Mouse (Mus musculus) lung, embryonic 14.5 days (tissue): Measurements from ENCODE around the gene Col4a1. TPM values are rescaled to one million over a fixed set of nuclear protein-coding genes. Genes with fewer than 3 reads are reported as not detected.

Experiments
- ATAC-seq: fragments of 200-750 bp; cut with Nextera tagmentation; 2 replicates; pipeline ENCODE4 v1.8.0; 2017; ENCODE audit warnings: mild to moderate bottlenecking, moderate TSS enrichment, moderate library complexity; ENCODE audit not compliant: insufficient read depth
- DNase-seq: peaks from one replicate; pipeline ENCODE4 v3.0.0-alpha.2; 2015
- H3K27ac ChIP-seq: fragments of 300-500 bp; sonication (generic); 2 replicates; pipeline ENCODE4 v1.5.1; 2014; ENCODE audit warnings: low read depth, mild to moderate bottlenecking, moderate library complexity
- H3K27me3 ChIP-seq: fragments of 300-500 bp; sonication (generic); 2 replicates; pipeline ENCODE4 v1.6.1; 2014; ENCODE audit warnings: low read length, control low read depth; ENCODE audit not compliant: insufficient read depth
- H3K36me3 ChIP-seq: fragments of 300-500 bp; sonication (generic); 2 replicates; pipeline ENCODE4 v1.6.1; 2014; ENCODE audit warnings: control low read depth; ENCODE audit not compliant: insufficient read depth
- H3K4me1 ChIP-seq: fragments of 300-500 bp; sonication (generic); 2 replicates; pipeline ENCODE4 v1.6.1; 2014; ENCODE audit warnings: antibody characterized with exemption, control low read depth; ENCODE audit not compliant: insufficient read depth
- H3K4me2 ChIP-seq: fragments of 300-500 bp; sonication (generic); 2 replicates; pipeline ENCODE4 v1.6.1; 2014; ENCODE audit warnings: mild to moderate bottlenecking
- H3K4me3 ChIP-seq: fragments of 300-500 bp; sonication (generic); 2 replicates; pipeline ENCODE4 v1.5.1; 2014; ENCODE audit warnings: low read depth, low read length
- H3K9ac ChIP-seq: fragments of 300-500 bp; sonication (generic); 2 replicates; pipeline ENCODE4 v1.6.1; 2014
- H3K9me3 ChIP-seq: fragments of 300-500 bp; sonication (generic); 2 replicates; pipeline ENCODE4 v1.6.1; 2016; ENCODE audit warnings: low read depth, low read length, control low read depth
- CTCF ChIP-seq: IDR thresholded peaks from 2 replicates; pipeline ENCODE4 v1.5.1; 2016; ENCODE audit warnings: antibody characterized with exemption, low read depth
- WGBS: fragments of 180-500 bp; shearing (Covaris S2); extraction: QIAGEN DNeasy Blood & Tissue Kit; methylation state at CpG from one replicate; pipeline ENCODE4 v1.1.7; 2014; 5-methylcytosine and 5-hydroxymethylcytosine counted together
- polyA plus RNA-seq: library from polyadenylated mRNA; unstranded; fragments of >200 nt; fragmentation: Nextera tagmentation; extraction: Ambion mirVana; gene quantifications from 2 replicates; pipeline ENCODE4 v1.2.1, GENCODE M21; 2014

Gene Col4a1
- polyA plus RNA-seq, 1 experiment from 2014 or later: 389 TPM

GRCm38 (mm10) chr8:11354800-11355451 is 42.3 kb upstream of the Col4a1 start:
- no peaks in the 10 kb centered on the region for H3K27me3 ChIP-seq
- H3K9me3 ChIP-seq: no peaks in the 10 kb centered on the region
- peak; percentile 42 for TF ChIP-seq CTCF
- 76% methylated on average over 8 of the region's 8 CpGs for WGBS
- no peak overlapping the region for H3K27ac ChIP-seq
- no peak overlapping the region for H3K9ac ChIP-seq
- H3K36me3 ChIP-seq: peaks cover 14% of the 10 kb centered on the region; the same call in 1 of the 2 replicates
- ATAC-seq (no peak), DNase-seq (no peak)
- H3K4me2 ChIP-seq: no peak overlapping the region
- H3K4me3 ChIP-seq: no peak overlapping the region
- H3K4me1 ChIP-seq: peaks cover 12% of the 10 kb centered on the region

DNA sequence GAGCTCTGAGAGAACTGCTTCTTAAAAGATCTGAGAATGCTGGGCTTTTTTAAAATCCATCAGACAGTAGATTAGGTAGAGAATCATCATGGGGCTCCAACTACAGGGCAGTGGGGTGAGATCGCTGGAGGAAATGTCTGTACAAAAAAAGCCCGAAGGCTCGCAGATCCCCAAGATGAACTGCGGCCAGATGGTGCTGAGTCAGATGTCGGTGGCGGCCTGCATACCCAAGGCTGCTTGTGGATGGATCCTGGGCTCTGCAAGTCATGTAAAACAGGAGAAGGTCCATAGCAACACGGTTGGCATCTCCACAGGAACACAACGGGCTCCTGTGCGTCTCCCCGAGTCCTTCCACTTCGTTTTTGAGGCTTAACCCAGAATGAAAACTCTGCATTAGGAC is 39.9 kb upstream of the Col4a1 start:
- no peaks in the 10 kb centered on the region for H3K9me3 ChIP-seq
- no peak overlapping the region for H3K27ac ChIP-seq
- DNase-seq: no peak
- H3K4me2 ChIP-seq: no peak overlapping the region
- peaks cover 9% of the 10 kb centered on the region; the same call in 1 of the 2 replicates for H3K4me1 ChIP-seq
- no peak overlapping the region for H3K4me3 ChIP-seq
- peaks cover 14% of the 10 kb centered on the region; the same call in 1 of the 2 replicates for H3K36me3 ChIP-seq
- no peak for ATAC-seq
- no peaks in the 10 kb centered on the region for H3K27me3 ChIP-seq
- WGBS: 68% methylated on average over 11 of the region's 11 CpGs
- no peak for TF ChIP-seq CTCF
- H3K9ac ChIP-seq: no peak overlapping the region

DNA sequence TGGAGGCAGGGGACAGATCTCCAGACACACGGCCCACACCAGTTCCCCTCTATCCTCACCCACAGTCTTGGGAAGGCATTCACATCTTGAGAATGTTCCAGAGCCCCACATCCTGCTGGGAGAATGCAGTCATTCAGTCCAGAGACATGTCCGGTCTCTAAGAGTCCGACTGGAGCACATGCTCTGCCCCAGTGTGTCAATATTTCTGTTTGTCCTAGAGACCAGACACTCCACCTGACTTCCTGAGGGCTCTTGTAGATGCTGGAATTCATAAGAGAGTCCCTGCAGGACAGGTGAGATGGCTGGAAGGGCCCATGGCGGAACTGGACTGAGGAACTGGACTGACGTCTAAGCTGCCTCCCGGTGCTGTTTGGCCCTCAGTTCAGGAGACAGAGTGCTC is 38.7 kb upstream of the Col4a1 start:
- H3K4me3 ChIP-seq: no peak overlapping the region
- H3K27ac ChIP-seq: 0 out of 2 replicates have a peak overlapping the region, but pooled peaks have one; percentile 39
- H3K9ac ChIP-seq: no peak overlapping the region
- no peak for TF ChIP-seq CTCF
- H3K9me3 ChIP-seq: no peaks in the 10 kb centered on the region
- H3K36me3 ChIP-seq: peaks cover 10% of the 10 kb centered on the region; the same call in 1 of the 2 replicates
- DNase-seq (no peak), ATAC-seq (peak; percentile 12; the same call in 1 of the 2 replicates)
- H3K4me2 ChIP-seq: no peak overlapping the region
- no peaks in the 10 kb centered on the region for H3K27me3 ChIP-seq
- WGBS: 63% methylated on average over 6 of the region's 6 CpGs
- H3K4me1 ChIP-seq: peaks cover 9% of the 10 kb centered on the region; the same call in 1 of the 2 replicates

- Histone ChIP-seq H3K36me3 (no peaks in the 10 kb centered on the region), H3K9ac (no peak overlapping the region), H3K4me2 (no peak overlapping the region), H3K4me3 (no peak overlapping the region), H3K9me3 (no peaks in the 10 kb centered on the region), H3K27ac (no peak overlapping the region), H3K27me3 (no peaks in the 10 kb centered on the region), H3K4me1 (peaks cover 9% of the 10 kb centered on the region; the same call in 1 of the 2 replicates)
- WGBS: 60% methylated on average over 11 of the region's 11 CpGs
- no peak for TF ChIP-seq CTCF
- peak; percentile 15; the same call in 1 of the 2 replicates for ATAC-seq
- no peak for DNase-seq
These were observed 36.0 kb upstream of the Col4a1 start for GRCm38 (mm10) chr8:11348622-11349021.

DNA sequence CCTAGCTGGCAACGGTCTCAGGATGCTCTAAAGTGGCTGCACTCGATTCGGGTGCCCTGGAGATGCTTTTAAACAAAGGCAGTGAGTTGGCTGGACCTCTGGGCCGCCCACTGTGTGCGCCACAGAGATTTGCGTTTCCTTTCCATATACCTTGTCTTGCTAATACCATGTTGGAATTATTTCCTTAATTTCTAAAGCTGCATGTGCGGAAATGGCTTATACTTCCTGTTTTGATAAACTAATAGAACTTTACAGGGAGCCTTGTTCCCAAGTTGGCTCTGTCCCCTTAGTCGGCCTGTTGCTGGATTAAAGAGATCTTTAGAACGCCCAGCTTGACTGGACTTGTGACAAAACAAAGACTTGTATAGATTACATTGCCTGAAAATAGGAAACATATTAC is 35.1 kb upstream of the Col4a1 start:
- no peaks in the 10 kb centered on the region for H3K27me3 ChIP-seq
- WGBS: 73% methylated on average over 9 of the region's 9 CpGs
- H3K4me1 ChIP-seq: peaks cover 9% of the 10 kb centered on the region; the same call in 1 of the 2 replicates
- no peaks in the 10 kb centered on the region for H3K36me3 ChIP-seq
- DNase-seq (peak; percentile 46), ATAC-seq (no peak)
- H3K9me3 ChIP-seq: no peaks in the 10 kb centered on the region
- H3K4me2 ChIP-seq: no peak overlapping the region
- no peak for TF ChIP-seq CTCF
- H3K9ac ChIP-seq: no peak overlapping the region
- H3K4me3 ChIP-seq: no peak overlapping the region
- H3K27ac ChIP-seq: no peak overlapping the region; the same call in 1 of the 2 replicates

DNA sequence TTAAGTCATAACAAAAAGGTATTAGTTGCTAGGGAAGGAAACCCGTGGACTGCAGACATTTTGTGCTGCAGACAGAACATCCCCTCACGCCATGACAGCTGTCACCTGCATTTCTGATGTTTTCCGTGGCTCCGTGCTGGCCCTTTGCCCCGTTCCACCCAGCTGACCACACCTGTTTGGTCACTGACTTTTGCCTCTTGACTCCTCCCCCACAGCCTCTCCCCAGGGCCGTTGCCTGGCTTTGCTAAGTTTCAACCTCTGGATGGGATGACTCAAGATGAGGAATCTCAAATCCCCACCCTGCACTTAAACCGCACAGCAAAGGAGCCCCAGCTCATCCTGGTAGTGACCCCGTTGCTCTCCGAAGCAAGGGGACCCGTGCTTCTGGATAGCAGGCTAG is 33.6 kb upstream of the Col4a1 start:
- no peaks in the 10 kb centered on the region for H3K9me3 ChIP-seq
- TF ChIP-seq CTCF: no peak
- H3K4me1 ChIP-seq: peaks cover 4% of the 10 kb centered on the region; the same call in 1 of the 2 replicates
- H3K4me3 ChIP-seq: no peak overlapping the region
- H3K9ac ChIP-seq: no peak overlapping the region
- WGBS: 73% methylated on average over 10 of the region's 10 CpGs
- H3K27me3 ChIP-seq: no peaks in the 10 kb centered on the region
- ATAC-seq (no peak), DNase-seq (no peak)
- H3K27ac ChIP-seq: no peak overlapping the region
- H3K36me3 ChIP-seq: no peaks in the 10 kb centered on the region
- H3K4me2 ChIP-seq: no peak overlapping the region

DNA sequence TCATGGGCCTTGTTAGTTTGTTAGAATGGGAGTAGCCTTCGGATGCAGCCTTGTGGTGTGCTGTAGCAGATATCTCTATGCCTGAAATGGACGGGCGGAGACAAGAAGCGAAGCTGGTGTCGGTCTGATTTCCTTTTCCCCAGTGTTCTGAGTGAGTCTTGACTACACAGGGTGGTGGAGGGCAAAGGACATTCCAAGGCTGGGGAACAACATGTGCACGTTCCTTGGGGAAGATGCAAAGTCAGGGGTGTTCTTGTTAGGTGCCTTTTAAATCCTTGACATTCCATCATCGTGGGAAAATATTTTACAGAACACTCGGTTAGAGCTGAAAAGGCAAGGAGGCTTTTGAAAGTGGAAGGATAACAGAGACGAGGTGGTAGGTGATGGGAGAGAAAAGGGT is 31.8 kb upstream of the Col4a1 start:
- WGBS: 56% methylated on average over 9 of the region's 9 CpGs
- no peak overlapping the region for H3K4me2 ChIP-seq
- H3K36me3 ChIP-seq: no peaks in the 10 kb centered on the region
- DNase-seq: no peak
- H3K9ac ChIP-seq: no peak overlapping the region
- H3K4me1 ChIP-seq: peaks cover 3% of the 10 kb centered on the region; the same call in 1 of the 2 replicates
- H3K9me3 ChIP-seq: no peaks in the 10 kb centered on the region
- no peaks in the 10 kb centered on the region for H3K27me3 ChIP-seq
- no peak overlapping the region for H3K27ac ChIP-seq
- no peak overlapping the region for H3K4me3 ChIP-seq
- no peak for TF ChIP-seq CTCF
- no peak for ATAC-seq
